Mouse (Mus musculus) forebrain, embryonic 16.5 days (tissue): ENCODE measurements around the gene Sp100. TPM values are rescaled to one million over a fixed set of nuclear protein-coding genes. Genes with fewer than 3 reads are reported as not detected.
"Not testable (repeated sequence)": the region's sequence is repeated elsewhere in the genome, so short reads cannot be mapped to it uniquely, and the experiment has no call there.

Source experiments
- ATAC-seq: fragments of 200-750 bp; cut with Nextera tagmentation; 2 replicates; pipeline ENCODE4 v1.8.0; 2017; ENCODE audit warnings: mild to moderate bottlenecking, moderate library complexity
- H3K27ac ChIP-seq: fragments of 300-500 bp; sonication (generic); 2 replicates; pipeline ENCODE4 v1.5.1; 2014; ENCODE audit warnings: low read length, control low read depth
- H3K27me3 ChIP-seq: fragments of 300-500 bp; sonication (generic); replicated peaks from 2 replicates; pipeline ENCODE4 v1.6.1; 2014; ENCODE audit warnings: low read length; ENCODE audit not compliant: control insufficient read depth, insufficient read depth
- H3K36me3 ChIP-seq: fragments of 300-500 bp; sonication (generic); 2 replicates; pipeline ENCODE4 v1.6.1; 2014; ENCODE audit not compliant: control insufficient read depth, insufficient read depth
- H3K4me1 ChIP-seq: fragments of 300-500 bp; sonication (generic); replicated peaks from 2 replicates; pipeline ENCODE4 v1.6.1; 2014; ENCODE audit warnings: low read length; ENCODE audit not compliant: control insufficient read depth, insufficient read depth
- H3K4me2 ChIP-seq: fragments of 300-500 bp; sonication (generic); 2 replicates; pipeline ENCODE4 v1.6.1; 2014; ENCODE audit warnings: mild to moderate bottlenecking, low read length, control low read depth
- H3K4me3 ChIP-seq: fragments of 300-500 bp; sonication (generic); replicated peaks from 2 replicates; pipeline ENCODE4 v1.5.1; 2014; ENCODE audit warnings: mild to moderate bottlenecking, low read length, control low read depth
- H3K9ac ChIP-seq: fragments of 300-500 bp; sonication (generic); replicated peaks from 2 replicates; pipeline ENCODE4 v1.6.1; 2014; ENCODE audit warnings: low read depth, low read length, control low read depth
- H3K9me3 ChIP-seq: fragments of 300-500 bp; sonication (generic); 2 replicates; pipeline ENCODE4 v1.6.1; 2016; ENCODE audit warnings: low read length; ENCODE audit not compliant: control insufficient read depth
- WGBS: fragments of 180-500 bp; shearing (Covaris S2); extraction: QIAGEN DNeasy Blood & Tissue Kit; methylation state at CpG from one replicate; pipeline ENCODE4 v1.1.7; 2014; 5-methylcytosine and 5-hydroxymethylcytosine counted together
- polyA plus RNA-seq: library from polyadenylated mRNA; unstranded; fragments of >200 nt; fragmentation: Nextera tagmentation; extraction: Ambion mirVana; gene quantifications from 2 replicates; pipeline ENCODE4 v1.2.1, GENCODE M21; 2015

The Sp100 gene
- polyA plus RNA-seq, 1 experiment from 2014 or later: not detected

GRCm38 (mm10) chr1:85636936-85637335 lies 12.9 kb upstream of the Sp100 start:
- not testable (repeated sequence) for H3K9ac ChIP-seq, H3K4me2 ChIP-seq, H3K4me3 ChIP-seq, H3K4me1 ChIP-seq, H3K36me3 ChIP-seq, H3K27me3 ChIP-seq, H3K27ac ChIP-seq, H3K9me3 ChIP-seq, ATAC-seq
- WGBS: 65% methylated on average over 3 of the region's 3 CpGs

GRCm38 (mm10) chr1:85638144-85638543 lies 11.6 kb upstream of the Sp100 start:
- not testable (repeated sequence) for H3K9me3 ChIP-seq, ATAC-seq, H3K4me2 ChIP-seq, H3K27me3 ChIP-seq, H3K4me1 ChIP-seq, H3K27ac ChIP-seq, H3K9ac ChIP-seq, H3K4me3 ChIP-seq, H3K36me3 ChIP-seq
- 84% methylated on average over 4 of the region's 4 CpGs for WGBS

- H3K36me3 ChIP-seq, ATAC-seq, H3K9me3 ChIP-seq, H3K27me3 ChIP-seq, H3K27ac ChIP-seq, H3K9ac ChIP-seq, H3K4me3 ChIP-seq, H3K4me2 ChIP-seq, H3K4me1 ChIP-seq: not testable (repeated sequence)
- 76% methylated on average over 3 of the region's 5 CpGs for WGBS
Observed at GRCm38 (mm10) chr1:85650524-85650923, 736 bp downstream of the Sp100 start.

GRCm38 (mm10) chr1:85651770-85652275 lies 2.0 kb downstream of the Sp100 start:
- not testable (repeated sequence) for H3K4me1 ChIP-seq, H3K4me2 ChIP-seq, ATAC-seq, H3K9me3 ChIP-seq, H3K27me3 ChIP-seq, H3K4me3 ChIP-seq, H3K36me3 ChIP-seq, H3K27ac ChIP-seq, H3K9ac ChIP-seq
- 68% methylated on average over 13 of the region's 13 CpGs for WGBS

- not testable (repeated sequence) for H3K27ac ChIP-seq, H3K4me2 ChIP-seq, ATAC-seq, H3K27me3 ChIP-seq, H3K4me3 ChIP-seq, H3K9me3 ChIP-seq, H3K9ac ChIP-seq, H3K4me1 ChIP-seq, H3K36me3 ChIP-seq
- WGBS: 100% methylated on average over 2 of the region's 2 CpGs
Observed at GRCm38 (mm10) chr1:85657211-85657610, 7.4 kb downstream of the Sp100 start.

GRCm38 (mm10) chr1:85664266-85664665 lies 14.5 kb downstream of the Sp100 start:
- Histone ChIP-seq H3K4me3 (no peak overlapping the region), H3K9ac (no peak overlapping the region), H3K4me2 (no peak overlapping the region), H3K27me3 (no peaks in the 10 kb centered on the region), H3K9me3 (no peaks in the 10 kb centered on the region), H3K4me1 (no peaks in the 10 kb centered on the region), H3K36me3 (no peaks in the 10 kb centered on the region), H3K27ac (no peak overlapping the region)
- ATAC-seq: no peak

GRCm38 (mm10) chr1:85680226-85680625 lies 30.4 kb downstream of the Sp100 start:
- ATAC-seq: no peak
- Histone ChIP-seq H3K27ac (no peak overlapping the region), H3K4me3 (no peak overlapping the region), H3K9me3 (no peaks in the 10 kb centered on the region), H3K27me3 (no peaks in the 10 kb centered on the region), H3K9ac (no peak overlapping the region), H3K4me2 (no peak overlapping the region), H3K36me3 (no peaks in the 10 kb centered on the region), H3K4me1 (no peaks in the 10 kb centered on the region)
- 72% methylated on average over 4 of the region's 4 CpGs for WGBS

- H3K9me3 ChIP-seq: no peaks in the 10 kb centered on the region
- no peaks in the 10 kb centered on the region for H3K27me3 ChIP-seq
- no peak for ATAC-seq
- H3K4me3 ChIP-seq: no peak overlapping the region
- no peak overlapping the region for H3K27ac ChIP-seq
- 76% methylated on average over 5 of the region's 5 CpGs for WGBS
- no peaks in the 10 kb centered on the region for H3K36me3 ChIP-seq
- H3K9ac ChIP-seq: no peak overlapping the region
- H3K4me1 ChIP-seq: no peaks in the 10 kb centered on the region
- no peak overlapping the region for H3K4me2 ChIP-seq
Observed at GRCm38 (mm10) chr1:85686666-85687065, 36.9 kb downstream of the Sp100 start.

GRCm38 (mm10) chr1:85687346-85687745 lies 37.6 kb downstream of the Sp100 start:
- Histone ChIP-seq H3K9ac (no peak overlapping the region), H3K4me2 (no peak overlapping the region)
- 79% methylated on average over 5 of the region's 5 CpGs for WGBS

GRCm38 (mm10) chr1:85690544-85690943 lies 40.8 kb downstream of the Sp100 start:
- no peak for ATAC-seq
- Histone ChIP-seq H3K4me1 (no peaks in the 10 kb centered on the region), H3K27ac (no peak overlapping the region), H3K4me3 (no peak overlapping the region), H3K9me3 (no peaks in the 10 kb centered on the region), H3K4me2 (no peak overlapping the region), H3K36me3 (no peaks in the 10 kb centered on the region), H3K9ac (no peak overlapping the region), H3K27me3 (no peaks in the 10 kb centered on the region)
- 83% methylated on average over 3 of the region's 3 CpGs for WGBS

More at GRCm38 (mm10) chr1:85687346-85687745, 37.6 kb downstream of the Sp100 start:
- Histone ChIP-seq H3K27me3 (no peaks in the 10 kb centered on the region), H3K27ac (no peak overlapping the region), H3K4me3 (no peak overlapping the region), H3K4me1 (no peaks in the 10 kb centered on the region), H3K36me3 (no peaks in the 10 kb centered on the region), H3K9me3 (no peaks in the 10 kb centered on the region)
- ATAC-seq: no peak
